Mouse (Mus musculus) neural tube, embryonic 13.5 days (tissue): ENCODE data around the gene Bhlhb9. TPM values are rescaled to one million over a fixed set of nuclear protein-coding genes. Genes with fewer than 3 reads are reported as not detected.
"Not testable (repeated sequence)": the region's sequence is repeated elsewhere in the genome, so short reads cannot be mapped to it uniquely, and the experiment has no call there.

Experiments
- ATAC-seq: fragments of 200-750 bp; cut with Nextera tagmentation; 2 replicates; pipeline ENCODE4 v1.8.0; 2017; ENCODE audit warnings: low read depth, mild to moderate bottlenecking, moderate TSS enrichment, moderate library complexity
- H3K27ac ChIP-seq: fragments of 300-500 bp; sonication (generic); replicated peaks from 2 replicates; pipeline ENCODE4 v1.5.1; 2015; ENCODE audit warnings: moderate library complexity, mild to moderate bottlenecking, inconsistent platforms
- H3K27me3 ChIP-seq: fragments of 300-500 bp; sonication (generic); 2 replicates; pipeline ENCODE4 v1.6.1; 2015; ENCODE audit warnings: mild to moderate bottlenecking, inconsistent platforms
- H3K36me3 ChIP-seq: fragments of 300-500 bp; sonication (generic); 2 replicates; pipeline ENCODE4 v1.6.1; 2015; ENCODE audit warnings: mild to moderate bottlenecking, inconsistent platforms
- H3K4me1 ChIP-seq: fragments of 300-500 bp; sonication (generic); replicated peaks from 2 replicates; pipeline ENCODE4 v1.6.1; 2015; ENCODE audit warnings: inconsistent platforms
- H3K4me2 ChIP-seq: fragments of 300-500 bp; sonication (generic); 2 replicates; pipeline ENCODE4 v1.6.1; 2015; ENCODE audit warnings: inconsistent platforms, mild to moderate bottlenecking, moderate library complexity
- H3K4me3 ChIP-seq: fragments of 300-500 bp; sonication (generic); 2 replicates; pipeline ENCODE4 v1.5.1; 2015; ENCODE audit warnings: mild to moderate bottlenecking, inconsistent platforms
- H3K9ac ChIP-seq: fragments of 300-500 bp; sonication (generic); 2 replicates; pipeline ENCODE4 v1.6.1; 2015; ENCODE audit warnings: moderate library complexity, mild to moderate bottlenecking, inconsistent platforms
- H3K9me3 ChIP-seq: fragments of 300-500 bp; sonication (generic); 2 replicates; pipeline ENCODE4 v1.6.1; 2016; ENCODE audit warnings: inconsistent platforms
- WGBS: fragments of 180-500 bp; shearing (Covaris S2); methylation state at CpG from one replicate; pipeline ENCODE4 v1.1.7; 2015; 5-methylcytosine and 5-hydroxymethylcytosine counted together
- polyA plus RNA-seq: library from polyadenylated mRNA; unstranded; fragments of >200 nt; fragmentation: Nextera tagmentation; extraction: Ambion mirVana; gene quantifications from 2 replicates; pipeline ENCODE4 v1.2.1, GENCODE M21; 2015

Gene Bhlhb9
- polyA plus RNA-seq, 1 experiment from 2014 or later, result 106 TPM

DNA sequence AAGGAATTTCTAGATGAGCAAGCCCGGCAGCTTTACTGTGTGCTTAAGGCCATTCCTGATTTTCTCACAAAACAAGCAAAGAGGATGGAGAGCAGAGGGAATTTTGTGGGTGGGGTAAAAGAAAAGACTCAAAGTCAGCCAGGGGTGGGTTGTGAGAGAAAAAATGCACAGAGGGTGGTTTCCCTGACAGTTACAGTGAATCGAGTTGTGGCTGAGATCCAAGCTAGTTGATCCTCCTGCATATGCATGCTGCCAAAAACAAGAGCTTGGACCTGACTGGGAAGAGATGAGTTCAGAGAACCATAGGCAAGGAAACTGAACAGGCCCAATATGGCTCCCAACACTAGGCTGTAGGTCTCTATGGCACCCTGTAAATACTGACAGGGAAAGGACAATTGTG lies 40.5 kb downstream of the Bhlhb9 start:
- H3K4me1 ChIP-seq, result no peaks in the 10 kb centered on the region
- no peak for ATAC-seq
- peaks cover 12% of the 10 kb centered on the region for H3K36me3 ChIP-seq
- H3K9ac ChIP-seq, result no peak overlapping the region
- H3K4me2 ChIP-seq, result peak overlapping the region; percentile 65; the same call in 1 of the 2 replicates
- H3K27me3 ChIP-seq, result no peaks in the 10 kb centered on the region
- H3K27ac ChIP-seq, result no peak overlapping the region
- 81% methylated on average over 2 of the region's 2 CpGs for WGBS
- H3K4me3 ChIP-seq, result no peak overlapping the region
- no peaks in the 10 kb centered on the region for H3K9me3 ChIP-seq

DNA sequence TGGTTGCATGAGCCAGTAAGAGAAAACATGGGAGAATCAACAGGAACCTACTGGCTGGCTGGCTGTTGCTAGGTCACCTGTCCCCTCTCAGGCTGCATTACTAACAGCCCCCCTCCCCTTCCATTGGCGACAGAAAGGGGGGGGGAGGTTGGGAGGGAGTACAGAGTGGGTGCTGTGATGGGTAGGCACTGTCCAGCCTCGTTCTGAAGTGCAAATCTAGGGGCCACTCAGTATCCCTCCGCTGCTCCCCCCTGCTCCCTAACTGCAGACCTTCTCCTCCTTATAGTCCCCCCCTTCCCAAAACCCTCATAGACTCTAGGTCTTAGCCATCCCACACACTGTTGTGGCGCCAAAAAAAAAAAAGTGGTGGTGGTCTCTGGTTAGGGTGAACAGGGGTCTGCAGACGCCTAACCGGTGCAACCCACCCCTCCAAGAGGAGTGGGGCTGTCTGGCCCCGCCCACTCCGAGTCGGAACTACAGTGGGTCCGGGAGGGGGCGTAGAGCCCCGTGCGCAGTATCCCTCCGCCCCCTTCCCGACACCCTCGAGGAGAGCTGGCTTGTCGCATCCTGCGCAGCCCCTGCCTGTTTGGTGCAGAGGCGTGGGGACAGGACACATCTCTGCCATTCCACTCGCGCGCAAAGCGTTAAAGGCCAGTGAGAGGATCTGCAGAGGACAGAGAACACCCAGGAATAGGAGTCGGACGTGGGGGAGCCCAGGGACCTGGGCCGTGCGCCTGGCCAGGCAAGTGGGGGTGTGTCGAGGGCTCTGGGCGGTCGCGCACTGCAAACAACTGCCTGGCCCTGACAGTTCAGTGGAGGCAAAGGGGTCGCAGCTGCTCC lies 41.3 kb downstream of the Bhlhb9 start, which contains the start of gene Gprasp2:
Gene Gprasp2 (plus strand): TSS at position 514 of the 840 bp plus-strand sequence.
- not testable (repeated sequence) for H3K4me1 ChIP-seq
- WGBS, result 17% methylated on average over 31 of the region's 32 CpGs
- peak within 1 kb of the TSS; percentile 65 for H3K4me2 ChIP-seq

DNA sequence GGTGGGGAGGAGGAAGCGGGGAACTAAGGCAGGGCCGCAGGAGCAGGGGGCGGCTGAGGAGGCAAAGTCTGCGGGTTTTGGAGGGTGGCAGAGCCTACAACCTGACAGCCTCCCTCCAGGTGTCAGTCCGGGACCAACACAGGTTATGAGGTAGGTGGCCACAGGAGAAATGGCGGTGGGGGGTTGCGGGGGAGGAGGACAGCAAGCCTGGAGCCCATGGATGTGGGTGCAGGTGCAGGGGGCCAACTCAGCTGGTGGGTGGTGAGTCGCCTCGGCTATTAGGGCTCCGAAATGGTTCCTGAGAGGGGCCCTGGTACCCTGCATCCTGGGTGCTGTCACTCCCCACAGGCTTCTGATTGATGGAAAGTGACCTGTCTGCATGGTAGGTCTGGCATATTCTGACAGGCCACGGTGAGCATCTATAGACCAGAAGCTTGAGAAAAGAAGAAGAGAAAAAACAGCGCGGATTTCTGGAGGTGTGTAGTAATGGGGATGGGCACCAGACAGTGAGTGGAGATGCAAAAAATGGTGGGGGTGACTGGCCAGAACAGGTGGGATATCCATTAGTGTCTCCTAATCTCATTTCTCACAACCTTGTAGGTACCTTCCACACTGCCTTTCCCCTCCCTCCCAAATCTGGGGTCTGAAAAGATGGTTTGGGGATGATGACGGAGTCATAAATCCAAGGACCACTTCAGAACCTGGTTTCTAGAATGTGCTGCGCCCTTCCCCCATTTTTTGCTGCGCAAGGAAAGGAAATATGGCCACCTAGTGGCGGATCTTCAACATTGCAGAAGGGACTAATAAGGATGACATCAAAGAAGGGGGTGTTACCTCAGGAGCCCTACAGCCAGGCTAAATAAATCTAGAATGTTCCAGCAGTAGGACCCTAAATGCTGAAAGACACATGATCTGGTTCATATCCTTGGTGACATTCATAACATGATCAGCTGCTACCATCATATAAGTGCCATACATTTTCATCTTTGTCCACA lies 42.3 kb downstream of the Bhlhb9 start:
- 26% methylated on average over 15 of the region's 17 CpGs for WGBS
- Histone ChIP-seq H3K27ac (peak overlapping the region; percentile 74), H3K4me3 (peak overlapping the region; percentile 57), H3K4me2 (peak overlapping the region; percentile 65), H3K9ac (peak overlapping the region; percentile 80), H3K36me3 (peaks cover 12% of the 10 kb centered on the region)
- H3K4me1 ChIP-seq, H3K27me3 ChIP-seq, H3K9me3 ChIP-seq: not testable (repeated sequence)
- peak; percentile 57 for ATAC-seq

More for the DNA sequence above, 41.3 kb downstream of the Bhlhb9 start, which contains the start of gene Gprasp2:
- not testable (repeated sequence) for H3K27me3 ChIP-seq, H3K9me3 ChIP-seq
- H3K4me3 ChIP-seq, result peak within 1 kb of the TSS; percentile 57
- peak within 1 kb of the TSS; percentile 80 for H3K9ac ChIP-seq
- peak; percentile 94 for ATAC-seq
- H3K27ac ChIP-seq, result peak within 1 kb of the TSS; percentile 74
- H3K36me3 ChIP-seq, result peaks cover 12% of the 10 kb centered on the region

DNA sequence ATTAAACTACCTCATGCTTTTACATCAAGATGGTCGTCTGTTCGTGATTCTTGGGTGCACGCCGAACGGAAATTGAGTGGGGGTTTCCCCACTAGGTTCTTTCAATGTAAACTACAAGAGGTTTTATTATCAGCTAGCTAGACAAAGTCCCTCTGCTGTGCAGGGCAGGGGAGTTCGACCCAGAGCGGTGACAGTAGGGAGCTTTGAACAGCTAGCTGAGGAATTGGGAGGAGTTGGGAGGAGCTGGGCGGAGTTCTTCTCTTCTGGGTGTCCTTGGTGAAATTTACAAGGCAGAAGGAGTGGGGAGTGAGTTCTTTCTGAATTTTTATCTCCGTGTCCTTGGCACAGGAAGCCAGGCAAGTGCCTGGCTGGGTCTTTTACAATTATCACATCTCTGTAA lies 69.4 kb downstream of the Bhlhb9 start:
- H3K9ac ChIP-seq, ATAC-seq, H3K4me1 ChIP-seq, H3K9me3 ChIP-seq, H3K27me3 ChIP-seq, H3K4me3 ChIP-seq, H3K27ac ChIP-seq, H3K36me3 ChIP-seq, H3K4me2 ChIP-seq: not testable (repeated sequence)
- 71% methylated on average over 9 of the region's 9 CpGs for WGBS

DNA sequence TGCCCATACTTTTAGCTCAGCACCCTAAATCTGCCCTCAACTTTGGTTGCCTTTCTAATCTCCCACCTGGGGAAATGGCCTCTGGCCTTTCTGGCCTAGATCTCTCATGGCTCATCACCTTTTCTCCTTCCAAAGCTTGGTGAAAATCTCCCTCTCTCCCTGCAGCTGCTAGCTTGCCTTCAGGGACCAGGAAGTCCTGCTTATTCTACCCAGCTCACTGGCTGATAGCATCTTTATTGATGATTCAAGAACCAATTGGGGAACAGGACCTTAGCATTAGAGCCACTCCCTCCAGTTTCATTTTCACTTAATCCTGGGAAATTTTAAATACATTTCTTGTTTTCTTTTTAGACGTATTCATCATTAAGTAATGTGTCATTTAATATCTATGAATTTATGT lies 79.3 kb downstream of the Bhlhb9 start:
- WGBS, result 94% methylated on average over 1 of the region's 1 CpGs

DNA sequence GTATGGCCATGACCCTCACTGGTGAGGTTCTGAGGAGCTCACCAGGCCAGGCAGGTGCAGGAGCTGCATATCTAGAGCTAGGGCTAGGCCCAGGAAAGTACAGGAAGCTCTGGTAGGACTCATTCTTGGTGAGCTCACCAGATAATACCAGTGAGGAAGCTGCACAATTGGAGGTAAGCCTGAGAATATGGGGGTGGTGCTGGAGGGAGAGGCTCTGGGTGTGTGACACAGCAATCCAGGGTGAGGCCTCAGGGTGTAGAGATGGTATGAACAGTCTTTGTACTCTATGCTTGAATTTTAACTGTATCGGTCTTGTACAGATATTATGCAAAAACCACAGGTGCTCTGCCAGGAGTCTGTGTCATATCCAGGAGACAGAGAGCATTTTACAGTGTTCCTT lies 82.2 kb downstream of the Bhlhb9 start:
- H3K4me2 ChIP-seq, result no peak overlapping the region
- no peak overlapping the region for H3K27ac ChIP-seq
- H3K4me3 ChIP-seq, result no peak overlapping the region
- WGBS, result 89% methylated on average over 1 of the region's 1 CpGs
- no peaks in the 10 kb centered on the region for H3K36me3 ChIP-seq
- H3K4me1 ChIP-seq, result no peaks in the 10 kb centered on the region
- no peaks in the 10 kb centered on the region for H3K27me3 ChIP-seq
- no peak overlapping the region for H3K9ac ChIP-seq
- ATAC-seq, result no peak
- no peaks in the 10 kb centered on the region for H3K9me3 ChIP-seq

More for the DNA sequence above, 79.3 kb downstream of the Bhlhb9 start:
- H3K4me2 ChIP-seq, result no peak overlapping the region
- ATAC-seq, result no peak
- no peak overlapping the region for H3K9ac ChIP-seq
- no peaks in the 10 kb centered on the region for H3K4me1 ChIP-seq
- H3K27me3 ChIP-seq, result no peaks in the 10 kb centered on the region
- H3K4me3 ChIP-seq, result no peak overlapping the region
- no peaks in the 10 kb centered on the region for H3K9me3 ChIP-seq
- no peak overlapping the region for H3K27ac ChIP-seq
- H3K36me3 ChIP-seq, result no peaks in the 10 kb centered on the region

DNA sequence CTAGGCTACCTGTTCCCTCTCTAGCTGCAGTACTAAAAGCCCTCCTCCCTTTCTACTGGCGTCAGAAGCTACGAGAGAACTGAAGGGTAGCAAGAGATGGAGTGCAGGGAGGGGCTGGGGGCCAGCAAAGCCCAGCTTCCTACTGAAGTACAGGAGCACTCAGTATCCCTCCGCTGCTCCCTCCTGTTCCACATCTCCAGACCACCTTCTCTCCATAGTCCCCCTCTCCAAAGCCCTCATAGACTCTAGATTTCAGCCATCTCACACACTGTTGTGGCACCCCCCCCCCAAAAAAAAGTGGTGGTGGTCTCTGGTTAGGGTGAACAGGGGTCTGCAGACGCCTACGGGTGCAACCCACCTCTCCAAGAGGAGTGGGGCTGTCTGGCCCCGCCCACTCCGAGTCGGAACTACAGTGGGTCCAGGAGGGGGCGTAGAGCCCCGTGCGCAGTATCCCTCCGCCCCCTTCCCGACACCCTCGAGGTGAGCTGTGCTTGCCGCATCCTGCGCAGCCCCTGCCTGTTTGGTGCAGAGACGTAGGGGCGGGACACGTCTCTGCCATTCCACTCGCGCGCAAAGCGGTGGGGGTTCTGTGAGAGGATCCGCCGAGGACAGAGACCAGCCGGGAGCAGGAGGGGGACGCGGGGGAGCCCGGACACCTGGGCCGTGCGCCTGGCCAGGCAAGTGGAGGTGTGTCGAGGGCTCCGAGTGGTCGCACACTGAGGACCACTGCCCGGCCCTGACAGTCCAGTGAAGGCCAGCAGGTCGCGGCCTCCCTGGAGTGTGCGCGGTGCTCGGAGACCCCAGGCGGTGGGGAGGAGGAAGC lies 88.2 kb downstream of the Bhlhb9 start:
- Histone ChIP-seq H3K9ac (peak overlapping the region; percentile 86), H3K36me3 (peaks cover 20% of the 10 kb centered on the region), H3K27me3 (no peaks in the 10 kb centered on the region), H3K27ac (peak overlapping the region; percentile 89), H3K9me3 (no peaks in the 10 kb centered on the region), H3K4me3 (peak overlapping the region; percentile 67), H3K4me2 (peak overlapping the region; percentile 55), H3K4me1 (no peaks in the 10 kb centered on the region; the same call in 1 of the 2 replicates)
- 29% methylated on average over 39 of the region's 41 CpGs for WGBS
- ATAC-seq, result peak; percentile 98

DNA sequence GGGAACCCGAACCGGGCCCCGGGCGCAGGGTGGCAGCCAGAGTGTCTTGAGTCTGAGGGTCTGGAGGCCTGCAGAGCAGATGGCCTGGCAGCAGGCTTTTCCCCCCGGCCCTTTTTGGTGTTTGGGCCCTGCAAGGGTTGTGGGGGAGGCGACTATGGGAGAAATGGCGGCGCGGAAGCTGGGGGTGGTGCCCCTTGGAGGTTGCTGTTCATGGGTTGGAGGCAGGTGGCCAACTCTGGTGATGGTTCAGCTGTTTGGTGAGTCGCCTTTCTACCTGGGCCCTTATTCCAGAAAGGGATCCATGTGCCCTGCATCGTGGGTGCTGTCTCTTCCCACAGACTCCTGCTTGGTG lies 88.8 kb downstream of the Bhlhb9 start:
- Histone ChIP-seq H3K27ac (peak overlapping the region; percentile 89), H3K36me3 (peaks cover 20% of the 10 kb centered on the region), H3K4me1 (no peaks in the 10 kb centered on the region; the same call in 1 of the 2 replicates), H3K4me2 (peak overlapping the region; percentile 55), H3K9ac (peak overlapping the region; percentile 86), H3K9me3 (no peaks in the 10 kb centered on the region), H3K4me3 (peak overlapping the region; percentile 67), H3K27me3 (no peaks in the 10 kb centered on the region)
- WGBS, result 17% methylated on average over 11 of the region's 11 CpGs
- 0 out of 2 replicates have a peak, but pooled peaks have one; percentile 40 for ATAC-seq

DNA sequence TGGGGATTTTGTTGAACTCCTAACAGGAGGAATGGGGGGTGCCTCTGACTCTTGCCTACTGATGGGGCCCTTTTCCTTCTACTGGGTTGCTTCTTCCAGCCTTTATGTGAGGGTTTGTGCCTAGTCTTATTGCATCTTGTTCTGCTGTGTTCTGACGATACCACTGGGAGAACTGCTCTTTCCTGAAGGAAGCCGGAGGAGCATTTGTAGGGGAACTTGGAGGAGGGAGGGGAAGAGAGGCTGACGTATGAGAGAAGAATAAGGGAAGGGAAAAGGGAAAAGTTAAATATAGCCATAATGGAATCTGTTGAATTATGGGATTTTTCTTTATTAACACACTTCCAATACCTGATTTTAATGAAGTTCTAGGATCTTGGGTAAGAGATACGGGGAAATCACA lies 119.2 kb downstream of the Bhlhb9 start:
- H3K4me1 ChIP-seq, result 0 out of 2 replicates have a peak, but pooled peaks cover 2% of the 10 kb centered on the region
- H3K9ac ChIP-seq, result no peak overlapping the region
- no peaks in the 10 kb centered on the region for H3K27me3 ChIP-seq
- no peak for ATAC-seq
- no peaks in the 10 kb centered on the region for H3K36me3 ChIP-seq
- H3K4me3 ChIP-seq, result no peak overlapping the region
- 74% methylated on average over 4 of the region's 4 CpGs for WGBS
- no peak overlapping the region; the same call in 1 of the 2 replicates for H3K27ac ChIP-seq
- H3K9me3 ChIP-seq, result no peaks in the 10 kb centered on the region
- no peak overlapping the region for H3K4me2 ChIP-seq

DNA sequence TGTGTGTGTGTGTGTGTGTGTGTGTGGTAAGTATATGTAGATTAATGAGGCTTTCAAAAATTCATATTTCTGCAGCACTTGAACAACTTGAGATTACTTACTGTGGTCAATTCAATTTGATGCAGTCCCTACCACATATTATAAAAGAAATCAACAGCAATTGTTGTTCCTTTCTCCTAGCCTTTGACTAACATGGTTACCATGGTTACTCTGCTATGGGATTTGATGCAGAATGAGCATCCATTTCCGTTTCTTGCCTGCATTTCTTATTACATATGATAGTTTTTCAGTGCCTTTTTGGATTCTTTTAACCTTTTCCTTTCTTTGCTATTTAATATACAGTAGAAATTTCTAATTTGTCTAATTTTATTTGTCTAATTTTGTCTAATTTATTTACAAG lies 119.7 kb downstream of the Bhlhb9 start:
- no peak overlapping the region for H3K27ac ChIP-seq
- H3K9me3 ChIP-seq, result no peaks in the 10 kb centered on the region
- no peak overlapping the region for H3K4me2 ChIP-seq
- no peak for ATAC-seq
- no peaks in the 10 kb centered on the region for H3K27me3 ChIP-seq
- H3K36me3 ChIP-seq, result no peaks in the 10 kb centered on the region
- 41% methylated on average over 1 of the region's 1 CpGs for WGBS
- H3K9ac ChIP-seq, result no peak overlapping the region
- H3K4me1 ChIP-seq, result no peaks in the 10 kb centered on the region
- H3K4me3 ChIP-seq, result no peak overlapping the region

DNA sequence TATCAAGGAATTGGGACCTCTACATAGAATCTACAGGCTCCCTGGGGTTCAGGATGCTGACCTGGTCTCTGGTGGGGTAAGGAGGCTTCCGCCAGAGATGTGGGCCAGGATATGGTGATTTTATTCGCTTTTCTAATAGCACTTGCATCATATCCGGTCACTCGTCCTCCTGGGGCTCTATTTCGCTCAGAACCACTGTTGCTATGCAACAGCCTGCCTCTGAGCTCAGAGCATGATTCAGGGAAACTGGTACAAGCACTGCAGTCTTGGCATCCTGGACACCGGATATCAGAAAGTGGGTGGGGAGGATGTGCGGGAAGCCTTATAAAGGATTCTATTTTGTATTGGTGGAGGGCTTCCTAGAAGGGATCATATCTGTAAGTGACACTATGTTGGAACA lies 124.8 kb downstream of the Bhlhb9 start:
- H3K9ac ChIP-seq, result no peak overlapping the region
- no peak overlapping the region for H3K4me2 ChIP-seq
- H3K4me3 ChIP-seq, result no peak overlapping the region
- H3K27ac ChIP-seq, result no peak overlapping the region
- no peaks in the 10 kb centered on the region for H3K4me1 ChIP-seq
- 76% methylated on average over 7 of the region's 7 CpGs for WGBS
- no peaks in the 10 kb centered on the region for H3K36me3 ChIP-seq
- H3K9me3 ChIP-seq, result no peaks in the 10 kb centered on the region
- H3K27me3 ChIP-seq, result no peaks in the 10 kb centered on the region
- ATAC-seq, result no peak
